In the genomic region with DNA sequence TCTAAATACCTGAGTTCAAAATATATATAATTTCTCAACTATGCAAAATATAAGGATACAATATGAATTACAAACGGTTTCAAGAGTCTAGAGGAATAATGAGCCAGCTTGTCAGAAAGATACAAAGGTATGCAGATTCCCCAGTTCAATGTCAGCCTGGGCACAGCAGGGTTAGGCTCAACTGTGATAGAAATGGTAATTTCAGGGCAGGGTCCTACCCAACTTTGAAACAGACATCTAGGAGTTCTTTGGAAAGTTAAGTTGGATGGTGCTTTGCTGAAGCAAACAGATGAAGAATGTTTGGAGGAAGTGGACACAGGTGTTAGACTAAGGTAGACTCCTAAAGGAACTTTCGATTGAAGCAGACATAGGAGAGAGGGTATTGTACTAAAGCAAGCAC, we compare ENCODE assay signal across 27 mouse cellular contexts.
"Had no signal": no experiment of that assay in that cellular context is flagged by ENCODE, and none has a peak within 500 bp of the region (broad histone marks: within the 10 kb centered on the region; RNA-seq: fewer than 3 reads in every experiment).

No protein-coding gene starts in this region.

- H3K4me2 ChIP-seq: heart, embryonic 11.5 days; heart, embryonic 13.5 days; heart, embryonic 15.5 days; hindbrain, embryonic 13.5 days; hindbrain, embryonic 15.5 days; kidney, embryonic 15.5 days; limb, embryonic 12.5 days; liver, embryonic 11.5 days; liver, embryonic 13.5 days; liver, embryonic 15.5 days had no signal

- H3K9ac ChIP-seq: heart, embryonic 13.5 days; heart, embryonic 15.5 days; hindbrain, embryonic 13.5 days; hindbrain, embryonic 15.5 days; kidney, embryonic 15.5 days; limb, embryonic 12.5 days; liver, embryonic 13.5 days; liver, embryonic 15.5 days had no signal

- H3K27me3 ChIP-seq: heart, embryonic 13.5 days; heart, embryonic 15.5 days; hindbrain, embryonic 13.5 days; hindbrain, embryonic 15.5 days; kidney, embryonic 15.5 days; limb, embryonic 12.5 days; liver, embryonic 13.5 days; liver, embryonic 15.5 days had no signal

- H3K9me3 ChIP-seq: heart, embryonic 15.5 days; hindbrain, embryonic 13.5 days; hindbrain, embryonic 15.5 days; kidney, embryonic 15.5 days; limb, embryonic 10.5 days; limb, embryonic 12.5 days; liver, embryonic 13.5 days; liver, embryonic 15.5 days had no signal

- H3K4me3 ChIP-seq: heart, adult 2 months; heart, embryonic 13.5 days; heart, embryonic 15.5 days; hindbrain, embryonic 13.5 days; hindbrain, embryonic 15.5 days; kidney, embryonic 15.5 days; left cerebral cortex, adult 2 months; limb, embryonic 10.5 days; limb, embryonic 12.5 days; liver, embryonic 13.5 days; liver, embryonic 15.5 days had no signal

- DNase-seq: gastrocnemius, postnatal 14 days; gastrocnemius, postnatal 36 days; heart, adult 11 months; heart, adult 2 months; heart, postnatal 14 days; heart, postnatal 36 days; kidney, adult 11 months; kidney, adult 2 months; kidney, adult 9 months; kidney, postnatal 14 days; kidney, postnatal 36 days; liver; liver, embryonic 13.5 days had no signal

- H3K27ac ChIP-seq: heart, adult 2 months; heart, embryonic 13.5 days; heart, embryonic 15.5 days; hindbrain, embryonic 13.5 days; hindbrain, embryonic 15.5 days; hindbrain, postnatal 0 days; kidney, embryonic 15.5 days; kidney, postnatal 0 days; left cerebral cortex, adult 2 months; limb, embryonic 10.5 days; limb, embryonic 12.5 days; liver, embryonic 13.5 days; liver, embryonic 15.5 days had no signal

- ATAC-seq: hindbrain, postnatal 0 days; intestine, embryonic 16.5 days had no signal

- H3K36me3 ChIP-seq: heart, embryonic 13.5 days; heart, embryonic 15.5 days; hindbrain, embryonic 13.5 days; hindbrain, embryonic 15.5 days; kidney, embryonic 15.5 days; limb, embryonic 10.5 days; limb, embryonic 12.5 days; liver, embryonic 13.5 days; liver, embryonic 15.5 days had no signal

- H3K4me1 ChIP-seq: heart, embryonic 13.5 days; heart, embryonic 15.5 days; hindbrain, embryonic 13.5 days; hindbrain, embryonic 15.5 days; kidney, embryonic 15.5 days; limb, embryonic 10.5 days; limb, embryonic 12.5 days; liver, embryonic 13.5 days; liver, embryonic 15.5 days had no signal
